Mouse (Mus musculus): ENCODE measurements around the gene Calhm1.

- no peak for TF ChIP-seq POLR2A (IDR thresholded peaks at IDR 0.05; ENCODE audit: control insufficient read depth, low read depth, low read length)
- no peak for TF ChIP-seq CTCF (IDR thresholded peaks at IDR 0.05; ENCODE audit: control insufficient read depth, insufficient read depth, insufficient replicate concordance, low read depth, low read length)
Observed at GRCm38 (mm10) chr19:47128835-47129234, 15.2 kb downstream of the Calhm1 start.

Measured in testis, adult 2 months (tissue).